Mouse (Mus musculus) cerebellum, postnatal 4 days (tissue): ENCODE measurements around the gene Syne1.

Source experiments
- DNase-seq, 2 experiments: peaks; one replicate each; pipeline ENCODE4 v3.0.0; 2022; ENCODE audit warnings: low spot score in 2 of 2, mixed read lengths in 1 of 2

The Syne1 gene

DNA sequence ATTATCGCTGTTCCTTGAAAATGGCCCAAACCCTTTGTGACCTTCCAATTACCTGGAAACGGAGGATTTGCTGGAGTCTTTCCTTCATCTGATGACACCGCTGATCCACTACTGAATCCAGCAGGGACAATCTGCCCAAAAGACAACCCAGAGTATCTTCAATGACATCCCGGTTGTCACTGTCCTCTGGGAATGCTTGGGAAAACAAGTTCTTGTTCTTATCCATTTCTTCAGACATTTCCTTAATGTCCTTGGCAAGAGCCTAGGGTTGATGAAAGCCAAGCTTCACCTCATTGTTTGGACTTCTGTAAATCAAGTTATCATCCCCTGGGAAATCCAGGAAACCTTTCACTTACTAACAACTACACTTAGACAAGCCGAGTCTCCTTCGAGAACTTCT lies 398.2 kb downstream of the Syne1 start:
- DNase-seq, result no peak

DNA sequence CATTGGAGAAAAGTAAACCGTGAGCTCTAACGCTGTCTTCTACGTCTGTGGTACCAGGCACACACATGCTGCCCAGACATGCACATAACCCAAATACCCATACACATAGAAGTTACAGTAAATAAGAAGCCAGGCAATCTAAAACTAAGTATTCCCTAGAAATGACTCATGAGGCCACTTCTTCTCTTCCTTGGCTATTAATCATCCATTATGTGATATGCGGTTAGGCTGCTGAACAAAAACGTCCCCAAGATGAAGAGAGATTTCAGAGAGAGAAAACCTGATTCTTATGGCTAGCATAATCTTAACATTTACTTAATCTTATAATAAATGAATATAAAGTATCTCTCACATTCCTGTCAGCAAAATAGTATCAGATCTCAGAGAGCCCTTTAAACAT lies 409.8 kb downstream of the Syne1 start:
- DNase-seq, result no peak

DNA sequence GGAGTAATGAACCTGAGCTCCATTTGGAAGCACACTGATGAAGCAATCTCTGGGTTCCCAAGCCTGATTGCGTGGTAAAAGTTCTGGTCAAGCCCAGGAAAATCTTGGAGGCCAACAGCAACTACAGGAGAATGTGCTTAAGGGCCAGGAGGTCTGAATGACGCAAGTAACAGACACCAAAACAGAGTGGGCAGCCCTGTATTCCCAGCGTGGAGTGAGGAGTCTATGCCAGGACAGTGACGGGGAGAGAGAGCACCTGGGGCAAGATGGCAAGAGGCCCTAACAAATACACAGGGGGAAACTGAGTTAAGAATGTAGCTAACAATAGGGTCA lies 411.4 kb downstream of the Syne1 start:
- DNase-seq, result no peak

DNA sequence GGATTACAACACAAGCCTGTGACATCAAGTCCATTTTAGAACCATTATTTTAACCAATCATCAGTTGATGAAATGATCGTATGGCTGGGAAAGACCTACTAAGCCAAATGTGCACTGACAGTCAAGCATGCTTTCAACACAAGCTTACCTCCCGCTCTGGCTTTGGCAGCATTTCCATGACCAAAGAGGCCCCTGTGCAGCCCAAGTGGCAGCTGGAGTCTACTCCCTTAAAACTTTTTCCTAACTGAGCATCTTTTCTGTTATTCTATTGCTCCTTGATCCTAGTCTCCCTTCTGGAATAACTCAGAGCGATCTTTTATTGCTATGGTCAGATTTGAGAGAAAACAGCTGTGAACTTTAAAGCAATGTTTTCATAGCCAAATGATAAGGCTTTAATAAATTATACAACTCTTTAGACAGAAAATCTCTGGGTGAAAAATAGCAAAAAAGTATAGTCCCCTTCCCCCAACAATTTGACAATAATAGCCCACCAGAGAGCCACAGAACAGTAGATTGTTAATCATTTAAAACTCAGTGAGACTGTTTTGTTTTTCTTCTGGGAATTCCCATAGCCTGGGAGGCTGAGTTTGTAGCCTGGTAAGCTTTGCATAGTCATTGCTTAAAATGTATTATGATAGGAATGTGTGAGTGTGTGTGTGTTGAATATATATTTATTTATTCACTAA lies 411.9 kb downstream of the Syne1 start:
- no peak for DNase-seq

DNA sequence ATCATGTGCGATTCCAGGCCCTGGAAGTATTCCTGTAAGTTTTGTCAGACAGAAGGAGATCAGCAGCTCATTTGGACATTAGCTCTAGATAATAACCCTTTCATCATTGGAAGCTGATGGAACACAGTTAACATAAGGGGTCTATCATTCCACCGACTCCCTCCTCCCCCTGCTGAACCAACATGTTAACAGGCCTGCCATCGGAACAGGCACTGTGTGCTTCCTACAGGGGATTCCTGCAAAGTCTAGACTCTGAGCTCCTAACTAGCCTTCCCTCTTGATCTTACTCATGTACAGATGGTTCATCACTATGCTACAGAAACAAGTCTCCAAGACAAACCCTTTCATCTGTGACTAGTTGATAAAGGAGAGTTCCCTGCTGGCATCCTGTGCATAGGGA lies 419.2 kb downstream of the Syne1 start:
- DNase-seq, result no peak

DNA sequence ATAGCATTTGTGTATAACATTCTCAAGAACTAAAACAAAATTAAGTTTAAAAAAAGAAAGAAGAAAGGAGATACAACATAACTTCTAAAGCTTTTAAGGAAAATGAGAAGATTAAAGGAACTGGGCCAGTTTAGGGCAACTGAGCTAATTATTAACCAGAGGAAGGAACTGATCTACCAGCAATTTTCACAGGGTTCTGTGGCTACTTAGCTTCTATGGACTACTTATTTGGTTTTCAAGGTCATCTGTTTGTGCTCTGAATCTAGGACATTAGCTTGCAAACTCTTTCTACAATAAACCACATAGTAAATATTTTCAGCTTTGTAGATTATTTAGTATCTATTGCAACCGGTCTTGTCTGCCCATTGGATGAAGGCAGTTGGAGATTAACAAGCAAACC lies 420.8 kb downstream of the Syne1 start:
- DNase-seq, result no peak

DNA sequence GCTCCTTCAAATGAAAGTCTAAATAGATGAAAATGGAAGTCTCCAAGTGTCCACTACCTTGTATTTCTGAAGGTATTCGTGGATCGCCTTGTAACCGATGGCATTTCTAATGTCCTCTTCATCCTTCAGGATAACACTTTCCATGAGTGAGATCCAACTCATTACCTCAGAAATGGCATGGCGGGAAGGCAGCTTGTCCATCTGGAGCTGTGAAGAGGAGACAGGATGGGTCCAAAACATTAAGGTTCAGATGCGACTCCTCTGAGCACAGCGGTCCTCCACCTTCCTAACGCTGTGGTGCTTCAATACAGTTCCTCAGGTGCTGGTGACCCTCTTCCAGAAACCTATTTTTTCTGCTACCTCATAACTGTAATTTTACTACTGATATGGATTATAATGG lies 426.5 kb downstream of the Syne1 start:
- no peak for DNase-seq

DNA sequence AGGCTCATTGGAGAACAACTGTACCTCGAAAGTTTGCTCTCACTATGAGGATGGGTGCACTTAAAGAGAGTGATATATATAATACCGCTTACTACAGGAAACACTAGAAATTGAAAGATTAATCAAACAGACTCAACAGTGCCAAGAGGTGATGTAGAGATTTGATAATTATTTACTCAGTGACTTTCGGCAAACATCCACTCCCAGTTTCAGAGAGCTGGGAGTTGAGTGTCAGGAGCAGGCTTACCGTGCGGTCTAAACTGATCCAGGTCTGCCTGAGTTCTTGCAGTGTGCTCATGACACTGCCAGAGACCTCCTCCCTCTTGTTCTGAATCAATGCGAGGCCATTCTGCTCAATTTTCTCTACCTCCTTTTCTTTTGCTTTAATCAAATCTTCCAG lies 434.6 kb downstream of the Syne1 start:
- DNase-seq, result no peak

DNA sequence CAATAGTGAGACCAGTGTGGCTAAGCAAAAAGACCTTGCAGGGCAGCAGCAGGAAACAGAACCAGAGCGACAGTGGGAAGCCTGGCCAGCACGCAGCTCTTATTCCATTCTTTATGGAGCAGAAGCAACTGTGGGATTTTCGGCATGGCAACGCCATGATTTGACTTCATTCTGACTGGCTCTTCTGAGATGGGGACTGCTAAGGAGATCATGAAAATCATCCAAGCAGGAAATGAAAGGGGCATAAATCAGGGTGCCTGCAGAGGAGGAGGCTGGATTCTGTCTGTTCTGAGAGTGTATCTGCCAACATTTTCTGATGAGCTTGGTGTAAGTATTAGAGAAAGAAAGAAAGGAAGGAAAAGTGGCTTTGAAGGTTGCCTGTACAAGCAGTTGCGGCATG lies 435.1 kb downstream of the Syne1 start:
- DNase-seq, result no peak

DNA sequence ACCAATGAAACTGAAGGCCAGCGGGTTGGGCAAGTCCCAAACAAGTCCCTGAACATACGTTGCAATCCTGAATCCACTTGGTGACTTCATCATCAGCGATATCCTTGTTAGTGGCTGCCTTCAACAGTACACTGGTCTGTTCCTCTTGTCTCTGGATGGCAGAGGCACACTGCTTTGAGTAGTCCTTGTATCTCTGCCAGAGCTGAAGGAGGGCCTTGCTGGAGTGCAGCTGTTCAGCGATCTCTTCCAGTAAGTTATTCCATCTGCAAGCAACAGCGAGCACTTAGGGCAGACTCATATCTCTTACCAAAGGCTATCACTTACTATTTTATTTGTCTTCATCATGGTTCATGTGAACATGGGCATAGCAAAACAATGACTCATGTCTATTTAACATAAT lies 440.5 kb downstream of the Syne1 start:
- no peak for DNase-seq

DNA sequence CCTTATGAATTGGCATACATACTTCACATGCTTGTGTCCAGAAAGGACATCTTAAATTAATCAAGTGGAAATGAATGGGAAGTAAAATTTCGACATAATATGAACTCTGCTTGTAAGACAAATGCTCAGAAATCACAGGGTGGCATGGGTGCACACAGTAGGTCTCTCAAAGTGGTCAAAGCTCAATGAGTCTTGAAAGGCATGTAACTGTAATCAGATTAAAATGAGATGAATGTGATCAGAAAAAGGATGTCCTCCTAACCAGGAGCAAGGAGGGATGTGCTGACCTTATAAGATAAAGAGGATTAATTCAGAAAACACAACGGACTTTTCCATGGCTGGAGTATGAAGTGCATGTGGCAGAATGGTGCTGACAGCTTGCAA lies 453.5 kb downstream of the Syne1 start:
- DNase-seq, result no peak

DNA sequence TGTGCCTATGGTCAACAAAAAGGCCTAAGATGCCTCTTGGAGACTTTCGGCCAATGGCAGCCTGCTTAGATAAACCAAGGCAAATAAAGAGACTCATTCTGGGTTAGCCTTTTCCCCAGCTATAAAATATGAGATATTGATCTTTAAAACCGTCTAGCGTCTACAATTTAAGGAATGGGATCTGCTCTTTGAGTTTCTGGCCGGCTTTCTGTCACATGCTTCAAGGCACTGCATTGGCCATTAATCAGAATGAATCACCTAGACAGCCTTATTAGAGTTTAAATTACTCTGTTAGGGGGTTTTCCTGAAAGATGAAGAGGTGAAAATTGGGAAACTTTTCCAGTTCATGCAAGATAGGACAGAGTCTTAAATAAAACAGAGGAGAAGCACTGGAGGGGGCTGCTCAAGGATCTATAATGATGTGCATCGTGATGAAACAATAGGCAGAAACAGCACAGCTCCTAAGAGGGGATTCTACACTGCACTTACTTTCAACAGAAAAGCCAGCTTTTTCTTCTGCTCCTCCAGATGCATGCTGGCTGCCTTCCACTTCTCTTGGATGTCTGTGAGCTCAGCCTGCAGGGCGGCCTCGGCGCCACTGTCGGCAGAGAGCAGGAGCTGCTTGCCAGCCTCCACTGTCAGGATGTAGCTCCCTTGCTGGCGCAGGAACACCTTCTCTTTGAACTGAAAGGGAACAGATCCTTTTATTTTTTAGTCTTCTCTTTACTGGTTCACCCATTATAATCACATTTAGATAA lies 454.1 kb downstream of the Syne1 start:
- peak in 1 of 2 experiments; percentile 18 for DNase-seq

DNA sequence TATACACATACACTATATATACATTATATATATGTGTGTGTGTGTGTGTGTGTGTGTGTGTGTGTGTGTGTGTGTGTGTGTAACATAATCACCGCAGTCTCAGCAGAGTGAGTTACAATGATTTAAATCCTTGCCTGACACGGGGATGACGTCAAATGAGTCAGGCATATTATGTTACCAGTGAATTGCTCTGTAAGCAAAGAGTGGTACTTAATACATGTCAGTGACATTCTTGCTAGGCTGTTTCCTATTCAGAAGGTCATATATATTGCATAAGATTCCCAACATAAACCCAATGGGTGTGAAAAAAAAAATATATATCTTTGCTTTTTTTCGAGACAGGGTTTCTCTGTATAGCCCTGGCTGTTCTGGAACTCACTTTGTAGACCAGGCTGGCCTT lies 462.1 kb downstream of the Syne1 start:
- DNase-seq, result no peak

DNA sequence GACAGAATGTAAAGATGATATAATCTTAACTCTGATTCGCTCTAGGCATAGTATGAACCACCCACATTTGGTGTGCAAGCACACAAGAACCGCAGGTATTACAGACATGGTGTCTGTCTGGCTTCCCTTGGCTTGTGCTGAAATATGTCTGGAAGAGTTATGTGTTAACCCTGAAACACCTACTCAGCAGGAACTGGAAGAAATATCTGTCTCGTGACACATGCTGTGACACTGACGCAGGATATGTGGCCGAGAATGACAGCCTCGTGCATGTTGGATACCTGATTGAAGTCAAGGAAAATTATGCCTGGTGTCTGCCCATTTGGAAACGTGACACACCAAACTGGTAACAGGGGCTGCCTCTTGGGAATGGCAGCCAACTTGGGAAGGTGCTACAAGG lies 463.9 kb downstream of the Syne1 start:
- DNase-seq, result no peak

DNA sequence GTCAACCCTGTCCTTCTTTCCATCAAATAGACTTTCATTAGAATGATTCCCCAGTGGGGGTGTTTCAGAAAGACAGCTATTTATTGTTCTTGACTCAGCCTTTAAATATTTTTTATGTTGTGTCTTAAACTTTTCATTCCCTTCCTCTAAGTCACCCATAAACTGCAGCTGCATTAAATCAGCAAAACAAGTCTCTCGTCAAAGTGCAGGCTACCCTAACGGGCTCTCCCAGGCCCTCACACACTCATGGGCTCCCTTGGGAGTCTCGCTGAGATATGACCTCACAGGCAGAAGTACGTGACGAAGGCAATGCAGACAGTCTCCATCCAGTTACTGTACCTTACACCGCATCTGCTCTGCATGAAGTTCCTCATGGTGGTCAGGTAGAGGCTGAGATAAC lies 465.0 kb downstream of the Syne1 start:
- no peak for DNase-seq

DNA sequence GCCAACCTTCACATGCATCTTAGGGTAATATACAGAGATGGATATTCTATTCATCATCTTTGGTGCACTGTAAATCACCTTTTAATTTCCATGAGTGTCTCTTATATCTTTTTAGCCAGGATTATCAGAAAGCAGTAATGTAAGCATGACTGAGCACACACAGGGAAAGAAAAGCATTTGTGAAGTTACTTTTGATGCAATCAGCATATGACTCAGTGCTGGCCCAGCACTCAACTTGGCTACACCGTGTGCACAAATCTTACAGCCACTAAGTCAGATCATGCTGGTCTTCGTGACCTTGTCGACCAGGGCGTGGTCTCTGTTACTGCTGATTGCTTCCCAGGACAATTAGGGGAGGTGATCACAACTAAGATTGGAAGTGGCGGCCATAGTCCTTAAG lies 465.5 kb downstream of the Syne1 start:
- no peak for DNase-seq

DNA sequence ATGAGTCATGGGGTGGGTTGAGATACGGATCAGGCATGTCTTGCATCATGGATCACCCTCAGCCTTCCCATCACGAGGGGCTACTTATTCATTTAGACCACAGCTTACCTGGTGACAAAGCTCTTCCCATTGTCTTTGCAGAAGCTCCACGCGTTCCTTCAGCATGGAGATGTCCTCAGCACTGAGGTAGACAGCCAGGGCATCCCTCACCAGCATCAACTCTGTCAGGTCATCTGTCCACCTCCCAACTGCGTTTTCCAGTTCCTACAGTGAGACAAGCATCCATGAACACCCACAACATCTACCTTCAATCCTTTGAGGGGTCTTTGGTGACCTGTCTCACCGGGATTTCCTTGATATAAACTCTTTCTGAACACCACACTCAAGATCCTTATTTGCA lies 467.6 kb downstream of the Syne1 start:
- DNase-seq, result no peak

DNA sequence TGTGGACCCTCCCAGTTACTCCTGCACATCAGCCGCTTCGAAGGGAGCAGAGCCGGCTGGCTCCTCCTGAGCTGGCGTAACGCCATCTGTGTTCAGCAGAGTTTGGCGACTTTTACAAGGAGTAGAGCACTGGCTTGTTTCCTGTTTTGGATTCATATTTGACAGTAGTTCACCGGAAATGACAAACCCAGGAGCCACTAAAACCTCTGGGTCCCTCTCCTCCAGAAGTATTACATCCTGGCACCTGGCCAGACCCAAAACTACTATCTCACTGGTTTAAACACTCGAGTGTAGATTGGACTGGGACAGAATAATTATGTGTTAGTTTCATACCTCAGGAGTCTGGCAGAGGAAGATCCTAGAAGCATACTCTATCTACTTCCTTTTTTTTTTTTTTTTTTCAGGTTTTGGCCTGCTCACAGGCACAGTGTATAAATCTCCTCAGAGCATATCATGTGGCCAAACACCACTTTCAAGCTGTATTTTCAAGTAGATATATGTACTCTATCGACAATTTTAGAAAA lies 471.3 kb downstream of the Syne1 start:
- DNase-seq, result no peak

DNA sequence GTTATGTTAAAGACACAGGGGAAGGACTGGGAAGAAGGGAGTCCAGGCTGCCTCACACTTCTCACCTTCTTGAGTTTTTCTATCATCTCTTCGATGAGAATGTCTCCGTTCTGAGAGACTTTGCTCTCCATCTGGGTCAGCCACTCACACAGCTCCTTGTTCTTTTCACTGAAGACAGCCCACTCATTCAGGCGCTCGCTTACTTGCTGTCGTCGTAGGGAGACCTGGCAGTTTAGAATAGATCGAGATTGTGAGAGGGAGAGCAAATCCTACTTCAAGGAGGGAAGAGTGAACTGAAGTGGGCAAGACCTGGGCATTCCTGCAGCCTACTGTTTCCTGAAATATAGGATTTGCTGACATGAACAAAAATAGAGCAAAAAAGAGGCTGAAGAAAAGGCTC lies 475.6 kb downstream of the Syne1 start:
- no peak for DNase-seq

DNA sequence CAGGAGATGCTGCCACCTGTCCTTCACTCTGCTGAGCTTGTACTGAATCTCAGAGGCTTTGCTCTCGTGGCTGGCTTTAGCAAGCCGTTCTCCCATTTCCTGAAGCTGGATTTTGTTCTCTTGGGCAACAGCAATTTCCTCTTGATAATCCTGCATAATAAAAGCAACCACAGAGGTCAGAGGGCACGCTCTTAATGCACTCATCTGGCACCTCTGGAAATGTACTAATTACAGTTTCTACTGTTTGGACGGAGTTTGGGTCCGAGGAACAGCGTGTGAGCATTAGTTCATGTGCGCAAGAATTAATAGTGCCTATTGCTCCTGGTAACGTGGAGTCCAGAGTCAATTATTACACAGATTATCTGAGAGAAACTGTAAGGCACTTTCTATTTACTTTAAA lies 479.2 kb downstream of the Syne1 start:
- no peak for DNase-seq

DNA sequence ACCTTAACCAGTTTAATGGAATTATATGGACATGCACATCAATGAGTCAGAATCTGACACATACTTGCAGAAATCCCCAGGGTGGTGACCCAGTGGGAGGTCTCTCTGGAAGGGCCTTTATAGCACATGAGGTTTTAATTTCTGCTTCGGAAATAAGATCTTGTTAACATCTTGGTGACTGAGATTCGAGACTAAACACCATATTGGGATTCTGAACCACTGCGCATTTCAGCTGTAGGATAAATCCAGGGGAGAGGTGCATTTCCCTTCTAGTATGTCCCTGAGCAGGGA lies 480.4 kb downstream of the Syne1 start:
- DNase-seq, result no peak

DNA sequence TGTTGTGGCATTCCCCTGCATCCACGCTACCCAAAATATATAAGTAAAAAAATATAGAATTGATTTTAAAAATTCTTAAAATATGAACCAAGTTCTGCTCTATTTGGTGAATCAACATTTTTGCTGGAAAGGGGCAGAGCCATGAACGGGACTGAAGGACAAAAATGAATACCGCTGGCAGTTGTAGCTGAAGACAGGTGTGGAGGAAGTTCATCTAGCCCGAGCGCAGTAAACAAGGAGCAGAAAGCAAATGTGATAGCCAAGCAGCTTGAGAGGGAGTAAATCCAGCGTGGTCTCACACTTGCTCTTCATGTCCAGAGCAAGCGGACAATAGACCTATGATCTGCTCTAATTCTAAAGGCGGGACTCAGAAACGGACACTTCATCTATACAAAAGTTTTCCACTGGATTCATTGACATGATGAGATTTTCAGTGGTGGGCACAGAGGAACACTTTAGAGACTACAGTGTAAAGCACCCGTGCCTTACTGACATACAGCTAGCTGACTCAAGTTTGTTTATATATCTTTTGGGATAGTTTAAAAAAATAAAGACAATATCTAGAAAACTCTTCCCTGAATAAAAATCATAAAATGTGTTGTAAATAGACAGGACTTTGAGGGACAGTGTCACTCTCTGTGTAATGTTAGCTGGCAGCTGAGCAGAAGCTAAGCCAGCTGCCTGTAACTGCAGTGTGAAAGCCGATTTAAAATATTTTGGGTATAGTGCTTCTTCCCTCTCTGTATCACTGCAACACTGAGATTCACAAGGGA lies 480.9 kb downstream of the Syne1 start:
- no peak for DNase-seq

DNA sequence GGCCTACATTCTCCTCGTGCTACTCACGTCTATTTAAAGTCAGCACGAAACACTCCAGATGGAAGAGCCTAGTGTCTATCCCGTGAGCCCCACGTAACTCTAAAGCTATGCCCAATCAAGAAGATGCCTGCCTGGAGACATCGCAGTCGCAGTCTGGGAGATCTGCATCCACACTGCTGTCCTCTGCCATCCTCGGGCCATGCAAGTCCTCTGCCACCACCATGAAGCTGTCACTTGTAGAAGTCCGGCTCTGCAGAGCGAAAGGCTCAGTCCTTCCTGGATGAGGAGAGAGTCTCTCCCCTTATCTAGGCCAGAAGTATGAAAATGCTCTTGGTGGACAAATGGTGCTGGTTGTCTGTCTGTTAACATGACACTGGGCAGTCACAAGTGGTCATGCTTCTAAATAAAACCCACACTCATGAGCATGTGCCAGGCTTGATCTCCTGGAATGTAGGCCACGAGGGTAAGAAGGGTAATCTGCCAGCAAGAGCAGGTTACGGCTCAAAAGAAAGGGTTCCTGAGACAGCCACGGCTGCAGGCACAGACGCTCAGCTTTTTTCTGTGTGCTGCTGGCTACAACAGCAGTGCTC lies 482.5 kb downstream of the Syne1 start, which contains the start of gene Gm10097:
Gm10097 (plus strand) TSS at position 517 of the 590 bp plus-strand sequence.
- no peak for DNase-seq
